Mouse (Mus musculus) limb, embryonic 11.5 days (tissue): ENCODE results near the gene Cnrip1. TPM values are rescaled to one million over a fixed set of nuclear protein-coding genes. Genes with fewer than 3 reads are reported as not detected.

Experiments
- ATAC-seq: fragments of 200-750 bp; cut with Nextera tagmentation; 2 replicates; pipeline ENCODE4 v1.8.0; 2017; ENCODE audit warnings: low read depth; ENCODE audit not compliant: insufficient number of reproducible peaks, low FRiP score, low TSS enrichment
- DNase-seq: peaks from one replicate; pipeline ENCODE4 v3.0.0-alpha.2; 2015; ENCODE audit warnings: low spot score
- H3K27ac ChIP-seq: fragments of 300-500 bp; sonication (generic); replicated peaks from 2 replicates; pipeline ENCODE4 v1.5.1; 2014; ENCODE audit warnings: low read depth, mild to moderate bottlenecking, low read length
- H3K27me3 ChIP-seq: fragments of 300-500 bp; sonication (generic); 2 replicates; pipeline ENCODE4 v1.6.1; 2014; ENCODE audit warnings: mild to moderate bottlenecking, low read length, mixed read lengths; ENCODE audit not compliant: control insufficient read depth, insufficient read depth
- H3K36me3 ChIP-seq: fragments of 300-500 bp; sonication (generic); 2 replicates; pipeline ENCODE4 v1.6.1; 2014; ENCODE audit warnings: mild to moderate bottlenecking, low read length, moderate library complexity, mixed read lengths; ENCODE audit not compliant: control insufficient read depth, insufficient read depth
- H3K4me1 ChIP-seq: fragments of 300-500 bp; sonication (generic); 2 replicates; pipeline ENCODE4 v1.6.1; 2014; ENCODE audit warnings: low read length, mixed read lengths; ENCODE audit not compliant: control insufficient read depth, insufficient read depth
- H3K4me2 ChIP-seq: fragments of 300-500 bp; sonication (generic); 2 replicates; pipeline ENCODE4 v1.6.1; 2014; ENCODE audit warnings: low read depth, mild to moderate bottlenecking, moderate library complexity; ENCODE audit not compliant: severe bottlenecking
- H3K4me3 ChIP-seq: fragments of 300-500 bp; sonication (generic); 2 replicates; pipeline ENCODE4 v1.5.1; 2014; ENCODE audit warnings: low read depth, low read length
- H3K9ac ChIP-seq: fragments of 300-500 bp; sonication (generic); 2 replicates; pipeline ENCODE4 v1.6.1; 2014; ENCODE audit warnings: mild to moderate bottlenecking, low read length
- H3K9me3 ChIP-seq: fragments of 300-500 bp; sonication (generic); 2 replicates; pipeline ENCODE4 v1.6.1; 2016; ENCODE audit warnings: low read length; ENCODE audit not compliant: control insufficient read depth
- WGBS: fragments of 180-500 bp; shearing (Covaris S2); extraction: QIAGEN DNeasy Blood & Tissue Kit; methylation state at CpG from one replicate; pipeline ENCODE4 v1.1.7; 2014; 5-methylcytosine and 5-hydroxymethylcytosine counted together
- polyA plus RNA-seq: library from polyadenylated mRNA; unstranded; fragments of >200 nt; fragmentation: Nextera tagmentation; extraction: Ambion mirVana; gene quantifications from 2 replicates; pipeline ENCODE4 v1.2.1, GENCODE M21; 2014

Gene Cnrip1
- polyA plus RNA-seq, 1 experiment from 2014 or later, result 6.4 TPM

- Histone ChIP-seq H3K4me2 (no peak overlapping the region), H3K27me3 (no peaks in the 10 kb centered on the region), H3K9ac (no peak overlapping the region), H3K36me3 (no peaks in the 10 kb centered on the region), H3K4me3 (no peak overlapping the region), H3K9me3 (no peaks in the 10 kb centered on the region), H3K4me1 (peaks cover 2% of the 10 kb centered on the region; the same call in 1 of the 2 replicates), H3K27ac (no peak overlapping the region)
- ATAC-seq (peak; percentile 67; the same call in 1 of the 2 replicates), DNase-seq (peak; percentile 51)
- 35% methylated on average over 2 of the region's 2 CpGs for WGBS
These were observed 31.6 kb downstream of the Cnrip1 start for GRCm38 (mm10) chr11:17082953-17083352.

GRCm38 (mm10) chr11:17083455-17083854, 32.1 kb downstream of the Cnrip1 start:
- no peaks in the 10 kb centered on the region for H3K9me3 ChIP-seq
- no peaks in the 10 kb centered on the region for H3K36me3 ChIP-seq
- no peak overlapping the region for H3K4me3 ChIP-seq
- peaks cover 2% of the 10 kb centered on the region; the same call in 1 of the 2 replicates for H3K4me1 ChIP-seq
- WGBS, result 90% methylated on average over 3 of the region's 3 CpGs
- DNase-seq, result no peak
- H3K9ac ChIP-seq, result no peak overlapping the region
- no peaks in the 10 kb centered on the region for H3K27me3 ChIP-seq
- no peak for ATAC-seq
- H3K4me2 ChIP-seq, result no peak overlapping the region
- no peak overlapping the region for H3K27ac ChIP-seq

- no peak for DNase-seq
- H3K27me3 ChIP-seq, result no peaks in the 10 kb centered on the region
- ATAC-seq, result no peak
- WGBS, result 44% methylated on average over 1 of the region's 1 CpGs
- no peak overlapping the region for H3K4me3 ChIP-seq
- H3K4me2 ChIP-seq, result no peak overlapping the region
- peaks cover 2% of the 10 kb centered on the region; the same call in 1 of the 2 replicates for H3K4me1 ChIP-seq
- no peaks in the 10 kb centered on the region for H3K36me3 ChIP-seq
- no peaks in the 10 kb centered on the region for H3K9me3 ChIP-seq
- no peak overlapping the region for H3K27ac ChIP-seq
- no peak overlapping the region for H3K9ac ChIP-seq
These were observed 32.5 kb downstream of the Cnrip1 start for GRCm38 (mm10) chr11:17083866-17084265.

GRCm38 (mm10) chr11:17086106-17086505, 34.7 kb downstream of the Cnrip1 start:
- no peak overlapping the region for H3K4me3 ChIP-seq
- H3K4me1 ChIP-seq, result peaks cover 2% of the 10 kb centered on the region; the same call in 1 of the 2 replicates
- no peak overlapping the region for H3K9ac ChIP-seq
- no peaks in the 10 kb centered on the region for H3K36me3 ChIP-seq
- H3K27me3 ChIP-seq, result no peaks in the 10 kb centered on the region
- H3K27ac ChIP-seq, result no peak overlapping the region
- WGBS, result 14% methylated on average over 5 of the region's 5 CpGs
- no peak for DNase-seq
- ATAC-seq, result 0 out of 2 replicates have a peak, but pooled peaks have one; percentile 54
- H3K9me3 ChIP-seq, result no peaks in the 10 kb centered on the region
- no peak overlapping the region for H3K4me2 ChIP-seq

GRCm38 (mm10) chr11:17106936-17107335, 55.5 kb downstream of the Cnrip1 start:
- Histone ChIP-seq H3K9me3 (no peaks in the 10 kb centered on the region), H3K4me1 (no peaks in the 10 kb centered on the region), H3K27ac (no peak overlapping the region), H3K9ac (no peak overlapping the region), H3K4me2 (no peak overlapping the region), H3K36me3 (no peaks in the 10 kb centered on the region), H3K4me3 (no peak overlapping the region), H3K27me3 (no peaks in the 10 kb centered on the region)
- ATAC-seq, result no peak
- DNase-seq, result no peak
- WGBS, result 93% methylated on average over 5 of the region's 5 CpGs

GRCm38 (mm10) chr11:17107359-17107758, 56.0 kb downstream of the Cnrip1 start:
- Histone ChIP-seq H3K4me1 (no peaks in the 10 kb centered on the region), H3K9ac (no peak overlapping the region), H3K36me3 (no peaks in the 10 kb centered on the region), H3K27me3 (no peaks in the 10 kb centered on the region), H3K27ac (no peak overlapping the region), H3K4me2 (no peak overlapping the region), H3K9me3 (no peaks in the 10 kb centered on the region), H3K4me3 (no peak overlapping the region)
- DNase-seq (no peak), ATAC-seq (no peak)
- WGBS, result 84% methylated on average over 6 of the region's 6 CpGs

- WGBS, result 85% methylated on average over 1 of the region's 1 CpGs
- ATAC-seq, result no peak
- no peak overlapping the region for H3K9ac ChIP-seq
These were observed 61.2 kb downstream of the Cnrip1 start for GRCm38 (mm10) chr11:17112419-17113090.

GRCm38 (mm10) chr11:17126418-17126817, 75.0 kb downstream of the Cnrip1 start:
- H3K27ac ChIP-seq, result no peak overlapping the region
- no peak overlapping the region for H3K9ac ChIP-seq
- H3K4me2 ChIP-seq, result no peak overlapping the region
- DNase-seq (no peak), ATAC-seq (no peak)
- no peaks in the 10 kb centered on the region for H3K9me3 ChIP-seq
- no peaks in the 10 kb centered on the region for H3K36me3 ChIP-seq
- H3K27me3 ChIP-seq, result no peaks in the 10 kb centered on the region
- 45% methylated on average over 2 of the region's 2 CpGs for WGBS
- no peaks in the 10 kb centered on the region for H3K4me1 ChIP-seq
- H3K4me3 ChIP-seq, result no peak overlapping the region

More at GRCm38 (mm10) chr11:17112419-17113090, 61.2 kb downstream of the Cnrip1 start:
- Histone ChIP-seq H3K4me3 (no peak overlapping the region), H3K36me3 (no peaks in the 10 kb centered on the region), H3K27me3 (no peaks in the 10 kb centered on the region), H3K9me3 (no peaks in the 10 kb centered on the region), H3K4me2 (no peak overlapping the region), H3K27ac (no peak overlapping the region), H3K4me1 (no peaks in the 10 kb centered on the region)
- DNase-seq, result no peak
